In genomic region chr16:88823736-88824135, GRCm38 (mm10) we compare ENCODE assay signal across 9 mouse cellular contexts. TPM values are rescaled to one million over a fixed set of nuclear protein-coding genes. Genes with fewer than 3 reads are reported as not detected.
DNase-seq lines count a peak whose midpoint lies in the region; TF ChIP-seq lines count a peak whose summit lies in the region.
"Had no signal": no experiment of that assay in that cellular context is flagged by ENCODE, and none has a peak within 500 bp of the region (broad histone marks: within the 10 kb centered on the region; RNA-seq: fewer than 3 reads in every experiment).

No protein-coding gene starts in this region.

- H3K9ac ChIP-seq in ES-E14 (ENCODE audit: insufficient read depth, low read depth, low read length, poor library complexity, severe bottlenecking) = no peak overlapping the region

- H3K9me3 ChIP-seq in ES-E14 (ENCODE audit: control insufficient read depth, insufficient read depth, low read depth, low read length) = no peaks in the 10 kb centered on the region

- H3K4me3 ChIP-seq in ES-E14 (ENCODE audit: insufficient read depth in 1 of 2, low read depth in 1 of 2, low read length in 2 of 2, poor library complexity in 1 of 2, severe bottlenecking in 1 of 2) = no peak overlapping the region

- in situ Hi-C loops in ES-E14 (cut with MboI; ENCODE audit: low sequenced_read_pairs in 2 of 2, unreplicated experiment in 2 of 2) = no loop called here

- H3K36me3 ChIP-seq in ES-E14 (ENCODE audit: control insufficient read depth, insufficient read depth, low read length, poor library complexity, severe bottlenecking) = no peaks in the 10 kb centered on the region

- peak; percentile 9 for DNase-seq in cerebellum, adult 9-11 months
- DNase-seq in cerebellum, adult 11 months = no peak
- peak; percentile 4 for DNase-seq in left cerebral cortex, adult 11 months (ENCODE audit: low spot score)
- no peak for DNase-seq in left cerebral cortex, adult 8-10 months (ENCODE audit: low spot score in 2 of 2)
- peak; percentile 41 for DNase-seq in ES-E14 (ENCODE audit: low read depth, low spot score)
- peak; percentile 1 for DNase-seq in induced T-regulatory cell, adult 2 months (ENCODE audit: low read depth)
- no peak for DNase-seq in right cerebral cortex, postnatal 10 days (ENCODE audit: low spot score in 2 of 2)
- no peak for DNase-seq in ovary, postnatal 36 days (ENCODE audit: low spot score)

- no peak overlapping the region for H3K27ac ChIP-seq in ES-E14 (ENCODE audit: insufficient read depth, low read depth, low read length, poor library complexity, severe bottlenecking)

- H3K4me1 ChIP-seq in ES-E14 (ENCODE audit: control insufficient read depth in 2 of 2, insufficient read depth in 2 of 2, low read length in 2 of 2, poor library complexity in 1 of 2) = no peaks in the 10 kb centered on the region

TF ChIP-seq in ES-E14, 5 proteins besides CTCF, POLR2A, EP300 and RAD21:
- no peak for TF ChIP-seq CHD2 (IDR thresholded peaks at IDR 0.05; ENCODE audit: low read depth, low read length)
- TF ChIP-seq ZNF384 (IDR thresholded peaks at IDR 0.05; ENCODE audit: low read depth, low read length) = no peak
- no peak for TF ChIP-seq HCFC1 (IDR thresholded peaks at IDR 0.05; ENCODE audit: borderline replicate concordance, insufficient read depth, low read length)
- TF ChIP-seq MAFK (IDR thresholded peaks at IDR 0.05; ENCODE audit: insufficient read depth, low read depth, low read length) = no peak
- TF ChIP-seq ZC3H11A (IDR thresholded peaks at IDR 0.05; ENCODE audit: borderline replicate concordance, low read depth, low read length) = no peak

RNA-seq across cellular contexts. Expression of gene Krtap14, which starts 2.2 kb away (rescaled TPM):
- total RNA-seq in left cerebral cortex, adult 8-10 months (2022) = not detected
- total RNA-seq in ES-E14 (2012; rRNA removed) = not detected in 2 replicates
- total RNA-seq: layer of hippocampus, adult 18-20 months had no signal

RNA-seq across cellular contexts. Expression of gene Krtap15, which starts 3.7 kb away (rescaled TPM):
- total RNA-seq in left cerebral cortex, adult 8-10 months (2022) = not detected
- not detected in 2 replicates for total RNA-seq in ES-E14 (2012; rRNA removed)
- total RNA-seq: layer of hippocampus, adult 18-20 months had no signal

RNA-seq across cellular contexts. Expression of gene Gm20741, which starts 11.7 kb away (rescaled TPM):
- not detected for total RNA-seq in left cerebral cortex, adult 8-10 months (2022)
- total RNA-seq in ES-E14 (2012; rRNA removed) = not detected in 2 replicates
- total RNA-seq: layer of hippocampus, adult 18-20 months had no signal

RNA-seq across cellular contexts. Expression of gene Krtap19-1, which starts 45.5 kb away (rescaled TPM):
- total RNA-seq in left cerebral cortex, adult 8-10 months (2022) = not detected
- not detected in 2 replicates for total RNA-seq in ES-E14 (2012; rRNA removed)
- total RNA-seq: layer of hippocampus, adult 18-20 months had no signal

RNA-seq across cellular contexts. Expression of gene Gm5965, which starts 46.0 kb away (rescaled TPM):
- not detected for total RNA-seq in left cerebral cortex, adult 8-10 months (2022)
- not detected in 2 replicates for total RNA-seq in ES-E14 (2012; rRNA removed)
- total RNA-seq: layer of hippocampus, adult 18-20 months had no signal

Comparison
In these comparisons a context has a peak if more than half of its experiments do, and no peak if none do; other contexts are left out.
1. DNase-seq: peak in cerebellum, adult 9-11 months (single experiment), left cerebral cortex, adult 11 months (single experiment), ES-E14 (single experiment) and induced T-regulatory cell, adult 2 months (single experiment); none in cerebellum, adult 11 months (single experiment), left cerebral cortex, adult 8-10 months (0 of 2), right cerebral cortex, postnatal 10 days (0 of 2) and ovary, postnatal 36 days (single experiment).